Mouse (Mus musculus): Measurements from ENCODE around the gene Krt71. TPM values are rescaled to one million over a fixed set of nuclear protein-coding genes. Genes with fewer than 3 reads are reported as not detected.
"Not testable (repeated sequence)": the region's sequence is repeated elsewhere in the genome, so short reads cannot be mapped to it uniquely, and the experiment has no call there.

Krt71 gene
- total RNA-seq, 2 experiments from 2014 or later: not detected

DNA sequence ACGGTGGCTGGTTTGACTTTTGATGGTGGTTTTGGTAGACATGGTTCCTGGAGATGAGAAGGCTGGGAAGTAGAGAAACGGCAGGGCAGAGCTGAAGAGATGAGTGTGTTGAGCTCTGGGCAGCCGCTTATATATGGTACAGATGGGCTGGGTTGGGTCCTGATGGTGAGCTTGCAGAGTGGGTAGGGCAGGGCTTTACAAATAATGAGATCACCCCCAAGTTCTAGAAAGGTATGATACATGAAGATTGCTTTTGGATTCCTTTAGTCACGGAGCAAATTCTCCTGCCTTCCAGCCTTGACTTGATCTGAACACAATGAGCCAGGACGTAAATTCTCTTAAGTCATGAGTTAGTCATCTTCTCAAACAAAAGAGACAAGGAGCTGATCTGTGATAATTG is 48.7 kb downstream of the Krt71 start, which contains the start of gene Krt6a:
Krt6a (minus strand) TSS at position 101 of the 400 bp plus-strand sequence.
- DNase-seq (ENCODE audit: low spot score): no peak
- intact Hi-C loops (cut with DNase I): no loop called here

DNA sequence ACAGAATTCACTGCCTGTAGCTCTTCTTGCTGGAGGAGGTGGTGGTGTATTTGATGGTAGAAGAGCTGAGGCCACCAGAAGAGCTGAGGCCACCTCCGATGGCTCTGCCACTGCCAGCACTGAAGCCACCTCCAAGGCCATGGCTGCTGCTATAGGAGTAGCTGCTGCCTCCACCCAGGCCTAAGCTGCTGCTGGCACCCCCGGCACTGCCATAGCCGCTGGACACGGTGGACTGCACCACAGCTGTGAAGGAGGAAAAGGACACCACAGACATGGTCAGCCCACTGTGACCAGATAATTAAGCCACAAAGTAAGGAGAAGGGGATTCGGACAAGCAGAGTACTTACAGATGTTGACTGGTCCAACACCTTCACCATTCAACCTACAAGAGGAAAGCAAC is 52.4 kb downstream of the Krt71 start:
- not testable (repeated sequence) for DNase-seq (ENCODE audit: low spot score)

DNA sequence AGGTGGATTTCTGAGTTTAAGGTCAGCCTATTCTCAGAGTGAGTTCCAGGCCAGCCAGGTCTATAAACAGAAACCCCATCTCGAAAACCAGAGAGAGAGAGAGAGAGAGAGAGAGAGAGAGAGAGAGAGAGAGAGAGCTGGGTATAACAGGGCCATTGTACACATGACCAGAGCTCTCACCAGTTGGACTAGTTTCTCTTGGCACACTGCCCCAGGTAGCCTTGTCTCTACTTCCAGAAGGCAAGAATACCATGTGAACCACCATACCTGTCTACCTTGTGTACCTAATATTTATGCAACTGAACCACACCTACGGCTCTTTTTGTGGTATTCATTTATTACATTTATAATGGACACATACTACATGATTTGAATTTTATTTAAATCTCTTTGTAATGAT is 54.7 kb downstream of the Krt71 start:
- DNase-seq (ENCODE audit: low spot score): no peak
- intact Hi-C loops (cut with DNase I): no loop called here

More for the DNA sequence above, 52.4 kb downstream of the Krt71 start:
- intact Hi-C loops (cut with DNase I): not testable (repeated sequence)

Small RNAs within 50 kb of the gene (microRNA-seq; reads per million reads assigned to microRNA genes)
- gene Gm44323 (not detected), gene Gm44342 (not detected)

Other genes with a start within 250 kb of the Krt71 start
- not detected for gene Gm49425, start 225.8 kb downstream of the Krt71 start, total RNA-seq (2021)
- gene Krt84, start 210.3 kb downstream of the Krt71 start, total RNA-seq (2021): not detected
- gene Krt82, start 192.4 kb downstream of the Krt71 start, total RNA-seq (2021): not detected
- gene Krt90, start 180.2 kb downstream of the Krt71 start, total RNA-seq (2021): not detected
- gene Krt75, start 169.2 kb downstream of the Krt71 start, total RNA-seq (2021): not detected
- gene Gm5414, start 114.9 kb downstream of the Krt71 start, total RNA-seq (2021): not detected
- gene Gm5478, start 95.7 kb downstream of the Krt71 start, total RNA-seq (2021): not detected
- gene Krt6b, start 62.8 kb downstream of the Krt71 start, total RNA-seq (2021): not detected
- gene Krt6a, start 48.8 kb downstream of the Krt71 start, total RNA-seq (2021): not detected
- gene Krt5, start 30.2 kb downstream of the Krt71 start, total RNA-seq (2021): not detected
- not detected for gene Krt72, start 43.4 kb upstream of the Krt71 start, total RNA-seq (2021)
- not detected for gene Krt73, start 59.2 kb upstream of the Krt71 start, total RNA-seq (2021)
- not detected for gene Krt2, start 75.1 kb upstream of the Krt71 start, total RNA-seq (2021)
- gene Krt1, start 107.7 kb upstream of the Krt71 start, total RNA-seq (2021): not detected
- not detected for gene Krt77, start 126.6 kb upstream of the Krt71 start, total RNA-seq (2021)
- not detected for gene Krt76, start 149.8 kb upstream of the Krt71 start, total RNA-seq (2021)
- gene Krt4, start 181.6 kb upstream of the Krt71 start, total RNA-seq (2021): not detected
- not detected for gene Krt79, start 197.2 kb upstream of the Krt71 start, total RNA-seq (2021)
- not detected for gene Krt78, start 211.2 kb upstream of the Krt71 start, total RNA-seq (2021)